Mouse (Mus musculus) heart, postnatal 0 days (tissue): ENCODE data around the gene Olfr1499. TPM values are rescaled to one million over a fixed set of nuclear protein-coding genes. Genes with fewer than 3 reads are reported as not detected.
"Not testable (repeated sequence)": the region's sequence is repeated elsewhere in the genome, so short reads cannot be mapped to it uniquely, and the experiment has no call there.

ENCODE experiments used
- ATAC-seq: fragments of 200-750 bp; cut with Nextera tagmentation; 2 replicates; pipeline ENCODE4 v1.8.0; 2017; ENCODE audit warnings: low read depth, moderate number of reproducible peaks, moderate library complexity; ENCODE audit not compliant: insufficient read depth
- DNase-seq: peaks from one replicate; pipeline ENCODE4 v3.0.0-alpha.2; 2016; ENCODE audit warnings: low spot score
- H3K27ac ChIP-seq: fragments of 300-500 bp; sonication (generic); 2 replicates; pipeline ENCODE4 v1.5.1; 2014; ENCODE audit warnings: low read depth, mild to moderate bottlenecking
- H3K27me3 ChIP-seq: fragments of 300-500 bp; sonication (generic); 2 replicates; pipeline ENCODE4 v1.6.1; 2014; ENCODE audit warnings: low read length, mixed read lengths; ENCODE audit not compliant: control insufficient read depth, insufficient read depth
- H3K36me3 ChIP-seq: fragments of 300-500 bp; sonication (generic); replicated peaks from 2 replicates; pipeline ENCODE4 v1.6.1; 2014; ENCODE audit warnings: low read length, mixed read lengths; ENCODE audit not compliant: control insufficient read depth, insufficient read depth
- H3K4me1 ChIP-seq: fragments of 300-500 bp; sonication (generic); 2 replicates; pipeline ENCODE4 v1.6.1; 2014; ENCODE audit warnings: antibody characterized with exemption; ENCODE audit not compliant: control insufficient read depth, insufficient read depth
- H3K4me2 ChIP-seq: fragments of 300-500 bp; sonication (generic); 2 replicates; pipeline ENCODE4 v1.6.1; 2014; ENCODE audit warnings: low read depth, mild to moderate bottlenecking, low read length, moderate library complexity
- H3K4me3 ChIP-seq: fragments of 300-500 bp; sonication (generic); 2 replicates; pipeline ENCODE4 v1.5.1; 2014; ENCODE audit warnings: low read depth, low read length
- H3K9ac ChIP-seq: fragments of 300-500 bp; sonication (generic); replicated peaks from 2 replicates; pipeline ENCODE4 v1.6.1; 2014; ENCODE audit warnings: low read depth, low read length, mixed read lengths
- H3K9me3 ChIP-seq: fragments of 300-500 bp; sonication (generic); replicated peaks from 2 replicates; pipeline ENCODE4 v1.6.1; 2016; ENCODE audit warnings: low read length; ENCODE audit not compliant: control insufficient read depth
- CTCF ChIP-seq: IDR thresholded peaks from 2 replicates; pipeline ENCODE4 v1.5.1; 2016; ENCODE audit warnings: antibody characterized with exemption, control low read depth, low read depth
- EP300 ChIP-seq: IDR thresholded peaks from 2 replicates; pipeline ENCODE4 v1.6.1; 2016; ENCODE audit warnings: antibody characterized with exemption, low read depth
- WGBS: fragments of 180-500 bp; shearing (Covaris S2); extraction: QIAGEN DNeasy Blood & Tissue Kit; methylation state at CpG from one replicate; pipeline ENCODE4 v1.1.7; 2014; 5-methylcytosine and 5-hydroxymethylcytosine counted together
- polyA plus RNA-seq: library from polyadenylated mRNA; unstranded; fragments of >200 nt; fragmentation: Nextera tagmentation; extraction: Ambion mirVana; gene quantifications from 2 replicates; pipeline ENCODE4 v1.2.1, GENCODE M21; 2015
- total RNA-seq: library from RNA; depleted of rRNA; stranded (reverse); fragments of >200 nt; gene quantifications from 2 replicates; pipeline ENCODE4 v1.2.3, GENCODE M21; 2014; ENCODE audit warnings: low replicate concordance

Olfr1499 gene
- total and polyA plus RNA-seq, 2 experiments from 2014 or later, result not detected

- H3K27ac ChIP-seq, result no peak overlapping the region
- no peak for ATAC-seq
- no peak overlapping the region for H3K9ac ChIP-seq
- no peak overlapping the region for H3K4me2 ChIP-seq
- no peaks in the 10 kb centered on the region for H3K9me3 ChIP-seq
- H3K36me3 ChIP-seq, result no peaks in the 10 kb centered on the region
- H3K4me3 ChIP-seq, result no peak overlapping the region
- DNase-seq, result no peak
- no peak for TF ChIP-seq EP300
- peak; percentile 30; the same call in 1 of the 2 replicates for TF ChIP-seq CTCF
- H3K4me1 ChIP-seq, result no peaks in the 10 kb centered on the region
- 27% methylated on average over 5 of the region's 5 CpGs for WGBS
- H3K27me3 ChIP-seq, result no peaks in the 10 kb centered on the region
These were observed 420 bp downstream of the Olfr1499 start for GRCm38 (mm10) chr19:13818827-13819226.

- no peaks in the 10 kb centered on the region for H3K9me3 ChIP-seq
- 54% methylated on average over 2 of the region's 2 CpGs for WGBS
- H3K4me1 ChIP-seq, result no peaks in the 10 kb centered on the region
- no peak overlapping the region for H3K27ac ChIP-seq
- H3K36me3 ChIP-seq, result no peaks in the 10 kb centered on the region
- H3K4me3 ChIP-seq, result no peak overlapping the region
- ATAC-seq (no peak), DNase-seq (no peak)
- no peak for TF ChIP-seq CTCF
- no peak for TF ChIP-seq EP300
- no peak overlapping the region for H3K4me2 ChIP-seq
- H3K9ac ChIP-seq, result no peak overlapping the region
- H3K27me3 ChIP-seq, result no peaks in the 10 kb centered on the region
These were observed 6.4 kb downstream of the Olfr1499 start for GRCm38 (mm10) chr19:13812823-13813222.

GRCm38 (mm10) chr19:13805486-13805885 is 13.8 kb downstream of the Olfr1499 start:
- not testable (repeated sequence) for H3K4me1 ChIP-seq, H3K27me3 ChIP-seq, H3K9ac ChIP-seq, H3K9me3 ChIP-seq, H3K4me3 ChIP-seq, H3K27ac ChIP-seq, ATAC-seq, H3K4me2 ChIP-seq, DNase-seq, H3K36me3 ChIP-seq
- WGBS, result 63% methylated on average over 1 of the region's 1 CpGs

- H3K36me3 ChIP-seq, result no peaks in the 10 kb centered on the region
- TF ChIP-seq CTCF, result no peak
- TF ChIP-seq EP300, result no peak
- H3K27ac ChIP-seq, result no peak within 1 kb of the TSS
- DNase-seq, result no peak
- no peaks in the 10 kb centered on the region for H3K27me3 ChIP-seq
- ATAC-seq, result no peak
- no peak within 1 kb of the TSS for H3K4me2 ChIP-seq
- no peak within 1 kb of the TSS for H3K9ac ChIP-seq
- no peaks in the 10 kb centered on the region for H3K9me3 ChIP-seq
- H3K4me1 ChIP-seq, result no peaks in the 10 kb centered on the region
- H3K4me3 ChIP-seq, result no peak within 1 kb of the TSS
These were observed 21.1 kb downstream of the Olfr1499 start, which contains the start of gene Olfr1497 for GRCm38 (mm10) chr19:13798102-13798501. Gene Olfr1497 (minus strand): TSS chr19:13798202.

- no peaks in the 10 kb centered on the region for H3K36me3 ChIP-seq
- H3K4me3 ChIP-seq, result no peak within 1 kb of the TSS
- H3K4me1 ChIP-seq, result no peaks in the 10 kb centered on the region
- no peak for DNase-seq
- H3K4me2 ChIP-seq, result no peak within 1 kb of the TSS
- no peak for ATAC-seq
- no peak for TF ChIP-seq EP300
- TF ChIP-seq CTCF, result no peak
- no peaks in the 10 kb centered on the region for H3K27me3 ChIP-seq
- H3K27ac ChIP-seq, result no peak within 1 kb of the TSS
- H3K9me3 ChIP-seq, result no peaks in the 10 kb centered on the region
- no peak within 1 kb of the TSS for H3K9ac ChIP-seq
- WGBS, result 65% methylated on average over 1 of the region's 1 CpGs
These were observed 41.7 kb downstream of the Olfr1499 start, which contains the start of gene Olfr1496 for GRCm38 (mm10) chr19:13777578-13777977. Gene Olfr1496 (plus strand): TSS chr19:13777878.

- no peak overlapping the region for H3K9ac ChIP-seq
- DNase-seq, result no peak
- H3K4me1 ChIP-seq, result no peaks in the 10 kb centered on the region
- ATAC-seq, result no peak
- no peak for TF ChIP-seq CTCF
- no peak for TF ChIP-seq EP300
- 79% methylated on average over 9 of the region's 9 CpGs for WGBS
- no peaks in the 10 kb centered on the region for H3K9me3 ChIP-seq
- H3K27me3 ChIP-seq, result no peaks in the 10 kb centered on the region
- no peak overlapping the region for H3K4me2 ChIP-seq
- H3K36me3 ChIP-seq, result no peaks in the 10 kb centered on the region
- H3K27ac ChIP-seq, result no peak overlapping the region
- H3K4me3 ChIP-seq, result no peak overlapping the region
These were observed 50.5 kb downstream of the Olfr1499 start for GRCm38 (mm10) chr19:13768565-13769276.
